Mouse (Mus musculus): Measurements from ENCODE around the gene Agtr1b. TPM values are rescaled to one million over a fixed set of nuclear protein-coding genes. Genes with fewer than 3 reads are reported as not detected.

Agtr1b gene
- polyA plus RNA-seq (2012; rRNA removed; ENCODE audit: low replicate concordance) = 0.09 and 0.53 TPM in 2 replicates

GRCm38 (mm10) chr3:20366558-20367522 is at the start of gene Agtr1b:
Gene Agtr1b (minus strand): TSS chr3:20367177.

DNA sequence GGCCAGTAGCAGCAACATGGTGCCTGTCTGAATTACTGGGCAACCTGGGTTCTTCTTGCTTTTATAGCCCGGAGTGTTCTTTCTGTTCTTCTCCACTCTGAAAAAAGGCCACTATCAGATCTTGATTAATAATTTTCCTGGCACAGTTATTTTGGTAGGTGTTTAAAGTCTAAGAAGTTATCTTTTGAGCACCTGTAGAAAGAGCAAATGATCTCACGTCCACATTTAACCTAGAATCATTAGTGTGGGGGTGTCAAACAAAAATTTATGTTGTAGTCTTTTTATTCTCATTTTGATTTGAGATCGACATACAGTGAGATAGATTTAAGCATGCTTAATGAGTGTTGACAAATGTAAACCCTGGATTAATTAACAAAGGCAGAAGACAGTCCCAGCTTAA is 91.3 kb downstream of the Agtr1b start, which contains the start of gene Cpb1:
Cpb1 (minus strand) TSS at position 101 of the 400 bp plus-strand sequence.

Other genes with a start within 250 kb of the Agtr1b start
- 53.9 and 104 TPM in 2 replicates for gene Gyg, start 211.9 kb downstream of the Agtr1b start, polyA plus RNA-seq (2012; rRNA removed; ENCODE audit: low replicate concordance)
- gene Cpa3, start 125.0 kb downstream of the Agtr1b start, polyA plus RNA-seq (2012; rRNA removed; ENCODE audit: low replicate concordance) = 0.67 and 3.0 TPM in 2 replicates
- gene Cpb1, start 91.4 kb downstream of the Agtr1b start, polyA plus RNA-seq (2012; rRNA removed; ENCODE audit: low replicate concordance) = 0.21 TPM in 1 of 2 replicates, not detected in the other

All from subcutaneous adipose tissue, adult 2 months (tissue).